Mouse (Mus musculus): ENCODE results near the gene Olfr177. TPM values are rescaled to one million over a fixed set of nuclear protein-coding genes. Genes with fewer than 3 reads are reported as not detected.

The Olfr177 gene
- polyA plus RNA-seq (2014; fragmentation: Nextera tagmentation; extraction: Ambion mirVana): not detected in 2 replicates

GRCm38 (mm10) chr16:58874668-58875067 lies at the start of gene Olfr177:
TSS of gene Olfr177 (minus strand) at chr16:58874768.
- ATAC-seq (replicated peaks; ENCODE audit: insufficient number of reproducible peaks, low FRiP score, low TSS enrichment): no peak
- H3K9me3 ChIP-seq (replicated peaks; ENCODE audit: control insufficient read depth, low read length): no peaks in the 10 kb centered on the region
- 42% methylated on average over 1 of the region's 1 CpGs for WGBS (ENCODE audit: insufficient replicate concordance)
- H3K27ac ChIP-seq (ENCODE audit: low read depth, low read length): no peak within 1 kb of the TSS
- no peak within 1 kb of the TSS for H3K4me2 ChIP-seq
- H3K36me3 ChIP-seq (ENCODE audit: control insufficient read depth, insufficient read depth, low read length): no peaks in the 10 kb centered on the region
- no peak within 1 kb of the TSS for H3K9ac ChIP-seq (ENCODE audit: low read depth, low read length)
- H3K4me1 ChIP-seq (ENCODE audit: control insufficient read depth, insufficient read depth, low read length): no peaks in the 10 kb centered on the region
- H3K4me3 ChIP-seq (ENCODE audit: low read depth, low read length): no peak within 1 kb of the TSS
- no peaks in the 10 kb centered on the region for H3K27me3 ChIP-seq (ENCODE audit: control insufficient read depth, insufficient read depth, low read length)

GRCm38 (mm10) chr16:58891963-58892362 lies 17.4 kb upstream of the Olfr177 start, which contains the start of gene Olfr178:
TSS of gene Olfr178 (minus strand) at chr16:58892063.
- H3K9me3 ChIP-seq (replicated peaks; ENCODE audit: control insufficient read depth, low read length): no peaks in the 10 kb centered on the region
- WGBS (ENCODE audit: insufficient replicate concordance): 78% methylated on average over 3 of the region's 3 CpGs
- H3K27ac ChIP-seq (ENCODE audit: low read depth, low read length): no peak within 1 kb of the TSS
- no peak within 1 kb of the TSS for H3K9ac ChIP-seq (ENCODE audit: low read depth, low read length)
- H3K4me3 ChIP-seq (ENCODE audit: low read depth, low read length): no peak within 1 kb of the TSS
- H3K27me3 ChIP-seq (ENCODE audit: control insufficient read depth, insufficient read depth, low read length): no peaks in the 10 kb centered on the region
- H3K36me3 ChIP-seq (ENCODE audit: control insufficient read depth, insufficient read depth, low read length): no peaks in the 10 kb centered on the region
- ATAC-seq (replicated peaks; ENCODE audit: insufficient number of reproducible peaks, low FRiP score, low TSS enrichment): no peak
- no peak within 1 kb of the TSS for H3K4me2 ChIP-seq
- no peaks in the 10 kb centered on the region for H3K4me1 ChIP-seq (ENCODE audit: control insufficient read depth, insufficient read depth, low read length)

GRCm38 (mm10) chr16:58884416-58884815 lies 9.8 kb upstream of the Olfr177 start:
- 90% methylated on average over 2 of the region's 2 CpGs for WGBS (ENCODE audit: insufficient replicate concordance)
- Histone ChIP-seq H3K36me3 (ENCODE audit: control insufficient read depth, insufficient read depth, low read length) (no peaks in the 10 kb centered on the region), H3K4me2 (no peak overlapping the region), H3K27ac (ENCODE audit: low read depth, low read length) (no peak overlapping the region), H3K27me3 (ENCODE audit: control insufficient read depth, insufficient read depth, low read length) (no peaks in the 10 kb centered on the region), H3K9me3 (replicated peaks; ENCODE audit: control insufficient read depth, low read length) (no peaks in the 10 kb centered on the region), H3K4me1 (ENCODE audit: control insufficient read depth, insufficient read depth, low read length) (no peaks in the 10 kb centered on the region), H3K4me3 (ENCODE audit: low read depth, low read length) (no peak overlapping the region), H3K9ac (ENCODE audit: low read depth, low read length) (no peak overlapping the region)
- no peak for ATAC-seq (replicated peaks; ENCODE audit: insufficient number of reproducible peaks, low FRiP score, low TSS enrichment)

- WGBS (ENCODE audit: insufficient replicate concordance): 56% methylated on average over 1 of the region's 1 CpGs
- Histone ChIP-seq H3K9me3 (replicated peaks; ENCODE audit: control insufficient read depth, low read length) (no peaks in the 10 kb centered on the region), H3K27ac (ENCODE audit: low read depth, low read length) (no peak overlapping the region), H3K4me2 (no peak overlapping the region), H3K4me1 (ENCODE audit: control insufficient read depth, insufficient read depth, low read length) (no peaks in the 10 kb centered on the region), H3K27me3 (ENCODE audit: control insufficient read depth, insufficient read depth, low read length) (no peaks in the 10 kb centered on the region), H3K36me3 (ENCODE audit: control insufficient read depth, insufficient read depth, low read length) (no peaks in the 10 kb centered on the region), H3K4me3 (ENCODE audit: low read depth, low read length) (no peak overlapping the region), H3K9ac (ENCODE audit: low read depth, low read length) (no peak overlapping the region)
- no peak for ATAC-seq (replicated peaks; ENCODE audit: insufficient number of reproducible peaks, low FRiP score, low TSS enrichment)
These were observed 13.1 kb downstream of the Olfr177 start for GRCm38 (mm10) chr16:58861479-58861878.

GRCm38 (mm10) chr16:58860032-58860737 lies 14.4 kb downstream of the Olfr177 start:
- Histone ChIP-seq H3K4me2 (no peak overlapping the region), H3K9me3 (replicated peaks; ENCODE audit: control insufficient read depth, low read length) (no peaks in the 10 kb centered on the region), H3K4me1 (ENCODE audit: control insufficient read depth, insufficient read depth, low read length) (no peaks in the 10 kb centered on the region), H3K27me3 (ENCODE audit: control insufficient read depth, insufficient read depth, low read length) (no peaks in the 10 kb centered on the region), H3K4me3 (ENCODE audit: low read depth, low read length) (no peak overlapping the region), H3K36me3 (ENCODE audit: control insufficient read depth, insufficient read depth, low read length) (no peaks in the 10 kb centered on the region), H3K9ac (ENCODE audit: low read depth, low read length) (no peak overlapping the region), H3K27ac (ENCODE audit: low read depth, low read length) (no peak overlapping the region)
- no peak for ATAC-seq (replicated peaks; ENCODE audit: insufficient number of reproducible peaks, low FRiP score, low TSS enrichment)
- WGBS (ENCODE audit: insufficient replicate concordance): 79% methylated on average over 2 of the region's 2 CpGs

- H3K27ac ChIP-seq (ENCODE audit: low read depth, low read length): no peak within 1 kb of the TSS
- H3K4me3 ChIP-seq (ENCODE audit: low read depth, low read length): no peak within 1 kb of the TSS
- H3K4me1 ChIP-seq (ENCODE audit: control insufficient read depth, insufficient read depth, low read length): no peaks in the 10 kb centered on the region
- no peak within 1 kb of the TSS for H3K9ac ChIP-seq (ENCODE audit: low read depth, low read length)
- H3K27me3 ChIP-seq (ENCODE audit: control insufficient read depth, insufficient read depth, low read length): no peaks in the 10 kb centered on the region
- no peak for ATAC-seq (replicated peaks; ENCODE audit: insufficient number of reproducible peaks, low FRiP score, low TSS enrichment)
- 64% methylated on average over 1 of the region's 1 CpGs for WGBS (ENCODE audit: insufficient replicate concordance)
- H3K9me3 ChIP-seq (replicated peaks; ENCODE audit: control insufficient read depth, low read length): no peaks in the 10 kb centered on the region
- H3K36me3 ChIP-seq (ENCODE audit: control insufficient read depth, insufficient read depth, low read length): no peaks in the 10 kb centered on the region
- H3K4me2 ChIP-seq: no peak within 1 kb of the TSS
These were observed 47.7 kb downstream of the Olfr177 start, which contains the start of gene Olfr175-ps1 for GRCm38 (mm10) chr16:58826732-58827319. TSS of gene Olfr175-ps1 (minus strand) at chr16:58826782.

Other genes starting within 250 kb of the Olfr177 start
- gene E330017A01Rik, start 236.0 kb downstream of the Olfr177 start, polyA plus RNA-seq (2014; fragmentation: Nextera tagmentation; extraction: Ambion mirVana): not detected in 2 replicates
- gene Cpox, start 204.5 kb downstream of the Olfr177 start, polyA plus RNA-seq (2014; fragmentation: Nextera tagmentation; extraction: Ambion mirVana): 45.7 and 67.7 TPM in 2 replicates
- gene Gpr15, start 155.7 kb downstream of the Olfr177 start, polyA plus RNA-seq (2014; fragmentation: Nextera tagmentation; extraction: Ambion mirVana): not detected in 2 replicates
- gene Cldnd1, start 146.9 kb downstream of the Olfr177 start, polyA plus RNA-seq (2014; fragmentation: Nextera tagmentation; extraction: Ambion mirVana): 113 and 122 TPM in 2 replicates
- gene Olfr172, start 111.6 kb downstream of the Olfr177 start, polyA plus RNA-seq (2014; fragmentation: Nextera tagmentation; extraction: Ambion mirVana): not detected in 2 replicates
- gene Olfr173, start 74.5 kb downstream of the Olfr177 start, polyA plus RNA-seq (2014; fragmentation: Nextera tagmentation; extraction: Ambion mirVana): not detected in 2 replicates
- not detected in 2 replicates for gene Olfr175-ps1, start 48.0 kb downstream of the Olfr177 start, polyA plus RNA-seq (2014; fragmentation: Nextera tagmentation; extraction: Ambion mirVana)
- not detected in 2 replicates for gene Olfr178, start 17.3 kb upstream of the Olfr177 start, polyA plus RNA-seq (2014; fragmentation: Nextera tagmentation; extraction: Ambion mirVana)
- not detected in 2 replicates for gene Olfr181, start 54.0 kb upstream of the Olfr177 start, polyA plus RNA-seq (2014; fragmentation: Nextera tagmentation; extraction: Ambion mirVana)
- not detected in 2 replicates for gene Olfr180, start 54.6 kb upstream of the Olfr177 start, polyA plus RNA-seq (2014; fragmentation: Nextera tagmentation; extraction: Ambion mirVana)
- gene Olfr183, start 120.6 kb upstream of the Olfr177 start, polyA plus RNA-seq (2014; fragmentation: Nextera tagmentation; extraction: Ambion mirVana): not detected in 2 replicates
- not detected in 2 replicates for gene Olfr186, start 155.5 kb upstream of the Olfr177 start, polyA plus RNA-seq (2014; fragmentation: Nextera tagmentation; extraction: Ambion mirVana)
- not detected in 2 replicates for gene Olfr187, start 165.0 kb upstream of the Olfr177 start, polyA plus RNA-seq (2014; fragmentation: Nextera tagmentation; extraction: Ambion mirVana)
- not detected in 2 replicates for gene Olfr190, start 203.2 kb upstream of the Olfr177 start, polyA plus RNA-seq (2014; fragmentation: Nextera tagmentation; extraction: Ambion mirVana)
- not detected in 2 replicates for gene Olfr191, start 215.1 kb upstream of the Olfr177 start, polyA plus RNA-seq (2014; fragmentation: Nextera tagmentation; extraction: Ambion mirVana)
- not detected in 2 replicates for gene Olfr193, start 237.1 kb upstream of the Olfr177 start, polyA plus RNA-seq (2014; fragmentation: Nextera tagmentation; extraction: Ambion mirVana)
- not detected in 2 replicates for gene Olfr194, start 246.3 kb upstream of the Olfr177 start, polyA plus RNA-seq (2014; fragmentation: Nextera tagmentation; extraction: Ambion mirVana)